Mouse (Mus musculus) liver, embryonic 18 days (tissue): ENCODE measurements around the gene Zfp964. TPM values are rescaled to one million over a fixed set of nuclear protein-coding genes. Genes with fewer than 3 reads are reported as not detected.

Source experiments
- polyA plus RNA-seq: library from polyadenylated mRNA; depleted of rRNA; stranded (reverse); fragments of >200 nt; gene quantifications from 2 replicates; pipeline ENCODE4 v1.2.3, GENCODE M21; 2012; rRNA removed

Zfp964 gene
- polyA plus RNA-seq = 0.32 and 0.38 TPM in 2 replicates

DNA sequence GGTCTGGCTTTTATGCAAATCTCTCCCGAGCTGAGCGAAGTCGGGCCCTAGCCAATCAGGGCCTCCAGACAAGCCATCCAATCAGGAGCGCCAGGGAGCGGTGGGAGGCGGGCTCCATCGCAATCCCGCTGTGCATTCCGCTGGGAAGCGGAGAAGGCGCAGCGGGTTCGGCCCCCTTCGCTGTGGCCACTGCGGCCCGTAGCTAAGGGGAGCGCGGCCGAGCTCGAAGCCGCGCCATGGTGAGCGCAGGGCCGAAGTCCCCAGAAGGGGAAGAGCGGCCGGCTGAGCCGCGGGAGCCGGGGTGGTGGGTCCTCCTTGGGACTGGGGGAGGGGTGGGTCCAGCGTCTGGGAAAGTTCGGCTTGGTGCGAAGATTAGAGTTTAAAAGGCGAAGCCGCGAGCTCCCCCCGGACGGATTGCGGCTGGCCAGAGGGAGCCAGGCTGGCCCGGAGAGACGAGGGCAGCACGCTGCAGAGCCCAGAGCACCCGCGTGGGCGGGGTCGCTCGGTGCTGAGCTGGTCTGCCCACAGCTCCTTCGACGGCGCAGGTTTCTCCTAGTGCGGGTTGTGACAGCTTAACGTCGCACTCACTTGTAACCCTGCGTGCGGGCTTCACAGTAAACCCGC lies at the start of gene Zfp964:
TSS of gene Zfp964 (plus strand) at position 122 of the 624 bp plus-strand sequence.

DNA sequence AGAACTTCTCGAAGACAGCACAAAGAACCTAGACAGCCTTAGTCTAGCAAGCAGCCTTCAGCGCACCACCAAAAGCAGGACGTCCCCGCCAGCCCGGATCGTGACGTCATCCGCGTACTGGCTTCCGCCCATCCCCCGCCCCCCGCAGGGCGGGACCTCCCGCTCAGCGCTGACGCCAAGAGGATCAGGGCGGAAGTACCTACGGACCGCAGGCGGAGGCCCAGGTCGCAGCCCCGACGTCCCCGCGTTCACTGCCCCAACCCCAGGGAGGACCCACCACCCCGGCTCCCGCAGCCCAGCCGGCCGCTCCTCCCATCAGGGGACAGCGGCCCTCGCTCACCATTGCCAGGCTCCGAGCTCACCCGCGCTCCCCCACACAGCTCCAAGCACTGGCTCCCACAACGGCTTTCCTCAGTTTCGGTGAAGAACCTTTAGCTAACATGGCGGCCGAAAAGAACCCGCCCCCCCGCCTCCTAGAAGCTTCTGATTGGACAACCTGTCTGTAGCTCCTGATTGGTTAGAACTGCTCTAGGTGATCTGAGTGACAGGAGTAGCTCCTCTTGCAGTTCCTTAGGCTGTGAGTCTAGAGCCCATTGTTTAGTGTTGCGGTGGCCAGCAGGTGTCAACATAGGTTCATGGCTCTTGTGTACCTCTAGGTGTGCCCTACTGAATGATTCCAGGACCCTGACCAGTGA lies 29.0 kb upstream of the Zfp964 start, which contains the start of gene Zfp868:
TSS of gene Zfp868 (minus strand) at position 454 of the 695 bp plus-strand sequence.

DNA sequence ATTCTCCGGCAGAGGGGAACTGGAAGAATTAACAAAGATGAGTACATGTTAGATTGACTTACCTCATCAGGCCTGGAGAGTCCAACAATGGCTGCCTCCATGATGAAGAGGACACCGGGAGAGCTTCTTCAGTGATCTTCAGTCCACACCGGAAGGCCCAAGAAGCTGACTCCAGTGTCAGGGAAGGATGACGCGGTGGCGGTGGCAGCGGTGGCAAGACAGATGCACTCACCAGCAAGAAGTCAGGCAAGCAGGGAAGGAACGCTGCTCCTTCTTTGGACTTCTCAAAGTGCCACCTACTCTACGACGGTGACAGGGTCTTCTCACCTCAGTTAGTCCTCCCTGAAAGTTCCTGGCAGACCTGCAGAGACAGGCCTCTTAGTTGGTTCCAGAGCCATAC lies 56.3 kb downstream of the Zfp964 start, which contains the start of gene Zfp869:
TSS of gene Zfp869 (minus strand) at position 101 of the 400 bp plus-strand sequence.

Other genes with a start within 250 kb of the Zfp964 start
- gene Gm9495, start 200.9 kb upstream of the Zfp964 start, polyA plus RNA-seq = not detected in 2 replicates
- gene Gm7697, start 131.5 kb upstream of the Zfp964 start, polyA plus RNA-seq = not detected in 2 replicates
- gene Zfp868, start 28.9 kb upstream of the Zfp964 start, polyA plus RNA-seq = 3.3 and 3.4 TPM in 2 replicates
- 4.5 and 5.0 TPM in 2 replicates for gene Zfp869, start 56.2 kb downstream of the Zfp964 start, polyA plus RNA-seq
- 1.9 TPM in 2 replicates for gene Zfp963, start 95.5 kb downstream of the Zfp964 start, polyA plus RNA-seq
- gene Gm20422, start 120.4 kb downstream of the Zfp964 start, polyA plus RNA-seq = 0.36 and 0.38 TPM in 2 replicates
- 18.9 and 24.3 TPM in 2 replicates for gene Atp13a1, start 136.7 kb downstream of the Zfp964 start, polyA plus RNA-seq
- gene Zfp866, start 136.7 kb downstream of the Zfp964 start, polyA plus RNA-seq = 5.2 and 5.7 TPM in 2 replicates
- gene Gmip, start 154.2 kb downstream of the Zfp964 start, polyA plus RNA-seq = 11.3 and 12.9 TPM in 2 replicates
- gene Lpar2, start 167.9 kb downstream of the Zfp964 start, polyA plus RNA-seq = 0.46 and 0.58 TPM in 2 replicates
- 1.2 and 1.4 TPM in 2 replicates for gene Pbx4, start 178.0 kb downstream of the Zfp964 start, polyA plus RNA-seq
- 0.01 and 0.02 TPM in 2 replicates for gene Cilp2, start 233.2 kb downstream of the Zfp964 start, polyA plus RNA-seq
- 0.22 and 0.24 TPM in 2 replicates for gene Tssk6, start 247.7 kb downstream of the Zfp964 start, polyA plus RNA-seq
- gene Ndufa13, start 248.1 kb downstream of the Zfp964 start, polyA plus RNA-seq = 62.7 and 63.0 TPM in 2 replicates
- gene Yjefn3, start 248.2 kb downstream of the Zfp964 start, polyA plus RNA-seq = 0.44 and 0.46 TPM in 2 replicates